7 mouse cellular contexts compared by ENCODE assay signal in genomic region chr17:4994813-4995560, GRCm38 (mm10). TPM values are rescaled to one million over a fixed set of nuclear protein-coding genes. Genes with fewer than 3 reads are reported as not detected.
DNase-seq lines count a peak whose midpoint lies in the region; ATAC-seq lines count a peak whose summit lies in the region.

No protein-coding gene starts in this region.

- H3K9me3 ChIP-seq in limb, embryonic 10.5 days (replicated peaks), result no peaks in the 10 kb centered on the region
- no peaks in the 10 kb centered on the region for H3K9me3 ChIP-seq in midbrain, embryonic 10.5 days (replicated peaks)

- peak; percentile 65 to 69 for DNase-seq in adrenal gland, adult 18-20 months (ENCODE audit: low spot score in 2 of 2)
- DNase-seq in gastrocnemius, postnatal 10 days, result peak; percentile 75
- DNase-seq in induced T-regulatory cell, adult 2 months (ENCODE audit: low read depth), result peak; percentile 76
- DNase-seq in limb, embryonic 10.5 days (ENCODE audit: low spot score), result peak; percentile 81
- DNase-seq in midbrain, embryonic 10.5 days (ENCODE audit: low spot score), result peak; percentile 77
- DNase-seq in spleen, adult 12 weeks (ENCODE audit: low spot score), result peak; percentile 54

- peak overlapping the region; percentile 97 for H3K4me3 ChIP-seq in limb, embryonic 10.5 days
- peak overlapping the region; percentile 98 for H3K4me3 ChIP-seq in midbrain, embryonic 10.5 days

- peaks cover 29% of the 10 kb centered on the region for H3K4me1 ChIP-seq in limb, embryonic 10.5 days
- peaks cover 64% of the 10 kb centered on the region for H3K4me1 ChIP-seq in midbrain, embryonic 10.5 days

- peak overlapping the region; percentile 100 for H3K27ac ChIP-seq in limb, embryonic 10.5 days
- peak overlapping the region; percentile 100 for H3K27ac ChIP-seq in midbrain, embryonic 10.5 days (replicated peaks)

- 2% methylated on average over 77 of the region's 81 CpGs for WGBS in limb, embryonic 10.5 days
- WGBS in midbrain, embryonic 10.5 days, result under 1% methylated on average over 61 of the region's 81 CpGs

- no peaks in the 10 kb centered on the region for H3K36me3 ChIP-seq in limb, embryonic 10.5 days
- H3K36me3 ChIP-seq in midbrain, embryonic 10.5 days, result no peaks in the 10 kb centered on the region

- H3K27me3 ChIP-seq in limb, embryonic 10.5 days (ENCODE audit: low read depth, poor library complexity, severe bottlenecking), result no peaks in the 10 kb centered on the region
- H3K27me3 ChIP-seq in midbrain, embryonic 10.5 days (ENCODE audit: low read depth, poor library complexity, severe bottlenecking), result peaks cover 3% of the 10 kb centered on the region; the same call in 1 of the 2 replicates

- ATAC-seq in common myeloid progenitor, adult 5-6 weeks (replicated peaks; ENCODE audit: low read depth, poor library complexity, severe bottlenecking), result peak; percentile 23

RNA-seq across cellular contexts. Expression of gene Arid1b, which starts 0.9 kb away (rescaled TPM):
- 10 to 100 TPM; 43.4 to 59.1 TPM for total RNA-seq in adrenal gland, adult 18-20 months (2021)
- total RNA-seq in common myeloid progenitor, adult 5-6 weeks (2017), result 36.2 and 48.6 TPM in 2 replicates
- 10 to 100 TPM; 39.6 to 44.4 TPM for total RNA-seq in gastrocnemius, postnatal 10 days (2021)
- 10.7 and 12.5 TPM in 2 replicates for polyA plus RNA-seq in limb, embryonic 10.5 days (2016; fragmentation: Nextera tagmentation; extraction: Ambion mirVana)
- 8.9 and 10.8 TPM in 2 replicates for polyA plus RNA-seq in midbrain, embryonic 10.5 days (2016; fragmentation: Nextera tagmentation; extraction: Ambion mirVana)

Comparison
In these comparisons a context has a peak if more than half of its experiments do, and no peak if none do; other contexts are left out.
1. Peak in every context shown above with its lines: DNase-seq, ATAC-seq, H3K4me3 ChIP-seq and H3K27ac ChIP-seq.